Mouse (Mus musculus) olfactory bulb, adult 2 months (tissue): ENCODE data around the gene Negr1.

Source experiments
- CTCF ChIP-seq: fragments of 200-500 bp; IDR thresholded peaks from 2 replicates; pipeline ENCODE4 v1.5.1; 2012; ENCODE audit warnings: low read depth, mild to moderate bottlenecking, low read length, moderate library complexity; ENCODE audit not compliant: insufficient read depth
- POLR2A ChIP-seq: fragments of 200-500 bp; IDR thresholded peaks from 2 replicates; pipeline ENCODE4 v1.6.1; 2012; ENCODE audit warnings: mild to moderate bottlenecking, low read depth, low read length, moderate library complexity; ENCODE audit not compliant: insufficient read depth

DNA sequence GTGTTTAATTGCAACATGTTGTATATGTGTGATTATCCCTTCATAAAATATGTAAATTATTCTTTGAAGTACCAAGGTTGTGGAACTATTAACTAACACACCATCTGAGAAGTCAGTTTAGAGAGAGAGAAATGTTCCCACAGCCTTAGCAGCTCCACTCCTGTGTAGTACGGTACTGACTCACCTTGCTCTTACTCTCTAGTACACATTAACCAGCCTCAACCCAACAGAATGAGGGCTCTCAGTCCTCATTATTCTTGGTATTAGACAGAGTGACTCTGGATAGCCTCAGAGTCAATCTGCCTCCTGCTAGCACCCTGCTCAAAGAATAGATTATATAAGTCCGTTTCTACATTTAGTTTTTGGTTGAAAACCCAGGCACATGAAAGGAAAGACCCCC, 277.0 kb downstream of the Negr1 start:
- no peak for TF ChIP-seq POLR2A
- TF ChIP-seq CTCF = no peak
